Mouse (Mus musculus): ENCODE measurements at regions not wholly inside any gene's neighbourhood (a gene's known extent, or its start where the extent isn't known, plus 50 kb on each side); places are given as distances from the start of the nearest gene placed in this dataset.

GRCm38 (mm10) chr17:9962893-9963436 is 293.4 kb upstream of the Pabpc6 start:
- Histone ChIP-seq H3K4me3 (ENCODE audit: control insufficient read depth in 1 of 2, insufficient read depth in 1 of 2, low read depth in 2 of 2, low read length in 2 of 2) (no peak overlapping the region), H3K9ac (ENCODE audit: control insufficient read depth, low read depth, low read length, poor library complexity, severe bottlenecking) (no peak overlapping the region), H3K27me3 (ENCODE audit: control insufficient read depth in 1 of 2, insufficient read depth in 2 of 2, low read length in 2 of 2) (no peaks in the 10 kb centered on the region), H3K36me3 (ENCODE audit: control insufficient read depth in 1 of 2, insufficient read depth in 2 of 2, low read length in 2 of 2) (no peaks in the 10 kb centered on the region), H3K79me2 (ENCODE audit: control insufficient read depth, insufficient read depth, low read length, poor library complexity) (no peaks in the 10 kb centered on the region), H3K9me3 (replicated peaks; ENCODE audit: insufficient read depth, low read length) (no peaks in the 10 kb centered on the region), H3K4me1 (ENCODE audit: control insufficient read depth in 1 of 2, insufficient read depth in 2 of 2, low read length in 2 of 2) (no peaks in the 10 kb centered on the region), H3K27ac (ENCODE audit: control insufficient read depth, low read depth, low read length) (no peak overlapping the region)
- no peak for TF ChIP-seq RAD21 (IDR thresholded peaks at IDR 0.05; ENCODE audit: low read depth, low read length)
- no peak for TF ChIP-seq MAX (IDR thresholded peaks at IDR 0.05; ENCODE audit: low read length)
- DNase-seq (ENCODE audit: low read depth, low spot score): no peak

- no peak for DNase-seq (ENCODE audit: low read depth, low spot score)
- TF ChIP-seq MXI1 (IDR thresholded peaks at IDR 0.05; ENCODE audit: low read depth, low read length) (no peak), POLR2AphosphoS2 (IDR thresholded peaks at IDR 0.05; ENCODE audit: low read length) (no peak), GABPA (IDR thresholded peaks at IDR 0.05; ENCODE audit: low read depth, low read length) (no peak), TBP (IDR thresholded peaks at IDR 0.05; ENCODE audit: low read depth, low read length) (no peak), USF1 (IDR thresholded peaks at IDR 0.05; ENCODE audit: low read depth, low read length) (no peak), RCOR1 (IDR thresholded peaks at IDR 0.05; ENCODE audit: low read depth, low read length) (no peak), ZKSCAN1 (IDR thresholded peaks at IDR 0.05; ENCODE audit: low read depth, low read length) (no peak), ZC3H11A (IDR thresholded peaks at IDR 0.05; ENCODE audit: low read depth, low read length) (no peak), JUND (IDR thresholded peaks at IDR 0.05; ENCODE audit: low read depth, low read length) (no peak), SMC3 (IDR thresholded peaks at IDR 0.05; ENCODE audit: low read depth, low read length) (no peak), MAZ (IDR thresholded peaks at IDR 0.05; ENCODE audit: low read depth, low read length) (no peak), NRF1 (IDR thresholded peaks at IDR 0.05; ENCODE audit: insufficient read depth, low read depth, low read length, poor library complexity, severe bottlenecking) (no peak), MAFK (IDR thresholded peaks at IDR 0.05; ENCODE audit: borderline replicate concordance, low read depth, low read length) (no peak), CTCF (IDR thresholded peaks at IDR 0.05 in 2 of 3, conservative IDR thresholded peaks at IDR 0.05 in 1 of 3; ENCODE audit: control insufficient read depth in 1 of 3, insufficient read depth in 1 of 3, low read depth in 2 of 3, low read length in 3 of 3, poor library complexity in 1 of 3, severe bottlenecking in 1 of 3) (no peak), UBTF (IDR thresholded peaks at IDR 0.05; ENCODE audit: borderline replicate concordance, insufficient read depth, low read depth, low read length) (no peak), NELFE (IDR thresholded peaks at IDR 0.05; ENCODE audit: low read depth, low read length) (no peak), E2F4 (IDR thresholded peaks at IDR 0.05; ENCODE audit: borderline replicate concordance, low read depth, low read length) (no peak), CHD1 (IDR thresholded peaks at IDR 0.05; ENCODE audit: low read depth, low read length) (no peak)
- no peaks in the 10 kb centered on the region for H3K27me3 ChIP-seq (ENCODE audit: control insufficient read depth in 1 of 2, insufficient read depth in 2 of 2, low read length in 2 of 2)
- no peaks in the 10 kb centered on the region for H3K4me1 ChIP-seq (ENCODE audit: control insufficient read depth in 1 of 2, insufficient read depth in 2 of 2, low read length in 2 of 2)
- no peak overlapping the region for H3K4me3 ChIP-seq (ENCODE audit: control insufficient read depth in 1 of 2, insufficient read depth in 1 of 2, low read depth in 2 of 2, low read length in 2 of 2)
- no peaks in the 10 kb centered on the region for H3K36me3 ChIP-seq (ENCODE audit: control insufficient read depth in 1 of 2, insufficient read depth in 2 of 2, low read length in 2 of 2)
- H3K9me3 ChIP-seq (replicated peaks; ENCODE audit: insufficient read depth, low read length): no peaks in the 10 kb centered on the region
- no peak overlapping the region for H3K9ac ChIP-seq (ENCODE audit: control insufficient read depth, low read depth, low read length, poor library complexity, severe bottlenecking)
- H3K27ac ChIP-seq (ENCODE audit: control insufficient read depth, low read depth, low read length): no peak overlapping the region
- no peaks in the 10 kb centered on the region for H3K79me2 ChIP-seq (ENCODE audit: control insufficient read depth, insufficient read depth, low read length, poor library complexity)
Observed at GRCm38 (mm10) chr17:9948985-9949667, 279.6 kb upstream of the Pabpc6 start.
